Mouse (Mus musculus) gonadal fat pad, adult 2 months (tissue): ENCODE measurements around the gene Htr1f. TPM values are rescaled to one million over a fixed set of nuclear protein-coding genes. Genes with fewer than 3 reads are reported as not detected.

ENCODE experiments used
- DNase-seq: peaks from one replicate; pipeline ENCODE4 v3.0.0-alpha.2; 2012; ENCODE audit warnings: low read depth
- polyA plus RNA-seq: library from polyadenylated mRNA; depleted of rRNA; stranded (reverse); fragments of >200 nt; gene quantifications from 2 replicates; pipeline ENCODE4 v1.2.3, GENCODE M21; 2012

The Htr1f gene
- polyA plus RNA-seq, 1 experiment = not detected

DNA sequence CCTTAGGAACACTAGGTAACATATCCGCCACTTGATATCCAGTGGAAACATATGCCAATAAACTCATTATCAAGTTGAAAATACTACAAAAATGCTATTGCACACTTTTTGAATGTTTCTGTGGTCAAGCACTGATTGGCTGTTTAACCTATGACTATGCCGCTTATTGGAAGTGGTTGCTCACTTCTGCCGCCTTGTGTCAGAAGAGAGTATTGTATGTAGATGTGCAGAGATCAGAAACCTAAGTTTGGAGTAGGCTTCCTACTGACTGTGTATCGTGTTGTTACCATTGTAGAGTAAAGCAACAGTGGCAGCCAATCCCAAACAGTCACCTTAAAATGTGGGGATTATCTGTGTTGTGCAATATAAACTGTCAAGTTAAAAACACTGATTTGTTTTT lies 144.0 kb downstream of the Htr1f start:
- DNase-seq = no peak

DNA sequence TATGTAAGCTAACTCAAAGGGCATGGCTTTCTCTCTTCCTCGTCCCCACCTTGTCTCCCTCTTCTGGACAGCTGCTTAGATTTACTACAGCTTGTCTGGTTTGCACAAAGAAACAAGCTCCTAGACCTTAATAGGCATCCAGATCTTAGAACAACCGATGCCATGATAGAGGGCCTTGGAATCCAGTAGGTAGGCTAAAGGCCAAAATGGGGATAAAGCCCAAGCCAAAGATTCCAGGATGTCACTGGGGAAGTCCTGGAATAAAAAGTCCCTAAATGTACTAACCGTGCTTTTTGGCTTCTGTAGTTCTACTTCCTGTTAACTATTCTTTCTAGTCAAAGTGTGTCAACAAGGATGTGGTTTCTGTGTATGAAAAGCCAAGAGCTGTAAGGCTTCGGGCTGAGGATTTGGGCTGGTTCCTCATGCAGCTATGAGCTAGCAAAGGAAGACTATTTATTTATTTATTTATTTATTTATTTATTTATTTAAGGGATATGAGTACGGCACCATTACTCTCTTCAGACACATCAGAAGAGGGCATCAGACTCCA lies 163.9 kb downstream of the Htr1f start:
- DNase-seq = no peak

DNA sequence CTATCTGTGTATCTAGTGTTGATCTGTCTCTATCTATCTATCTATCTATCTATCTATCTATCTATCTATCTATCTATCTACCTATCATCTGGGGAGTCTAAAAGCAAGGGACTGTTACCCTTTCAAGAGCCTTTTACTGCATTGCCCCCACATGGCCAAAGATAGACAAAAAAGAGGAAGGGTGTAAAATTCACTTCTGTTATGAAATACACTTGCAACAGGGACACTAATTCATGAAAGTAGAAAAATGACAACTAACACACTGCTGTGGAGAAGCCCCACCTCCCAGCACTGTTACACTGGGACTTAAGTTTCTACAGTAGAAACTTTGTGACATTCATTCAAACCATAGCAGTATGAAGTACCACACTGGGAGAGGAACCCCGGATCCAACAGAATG lies 170.9 kb downstream of the Htr1f start:
- DNase-seq = no peak

DNA sequence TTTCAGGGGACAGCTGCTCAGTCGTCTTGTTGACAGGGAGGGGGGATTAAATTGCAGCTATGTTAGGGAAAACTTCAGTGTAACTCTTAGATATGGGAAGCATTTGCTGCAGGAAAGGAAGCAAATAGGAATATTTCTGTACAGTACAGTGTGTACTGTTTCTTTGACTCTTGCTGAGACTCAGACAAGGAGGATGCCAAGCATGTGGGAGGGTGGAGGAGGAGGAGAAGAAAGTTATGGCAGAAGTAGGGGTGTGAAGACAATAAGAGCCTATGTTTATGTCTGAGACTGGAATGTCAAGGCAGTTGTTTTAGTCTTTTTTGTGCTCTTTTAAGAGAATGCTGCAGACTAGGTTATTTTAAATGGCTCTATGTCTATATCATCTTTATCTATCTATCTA lies 171.6 kb downstream of the Htr1f start:
- DNase-seq = no peak

DNA sequence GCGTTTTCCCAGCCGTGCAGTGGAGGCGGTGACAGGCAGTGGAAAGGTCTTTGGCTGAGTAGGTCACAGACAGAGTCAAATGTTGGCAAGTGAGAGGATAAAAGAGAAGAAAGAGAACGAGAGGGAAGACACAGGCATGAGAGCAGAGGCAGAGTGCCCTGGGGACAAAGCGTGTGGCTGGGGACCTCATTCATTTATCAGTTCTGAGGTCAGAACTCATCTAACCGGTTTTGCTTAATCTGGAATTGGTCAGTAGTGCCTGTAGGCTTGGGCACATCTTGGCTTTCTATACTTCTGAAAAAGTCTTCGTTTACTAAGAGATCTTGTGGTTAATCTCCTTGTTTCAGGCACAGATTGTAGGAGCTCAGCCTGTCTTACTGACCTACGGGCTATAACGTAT lies 182.2 kb downstream of the Htr1f start:
- DNase-seq = no peak

DNA sequence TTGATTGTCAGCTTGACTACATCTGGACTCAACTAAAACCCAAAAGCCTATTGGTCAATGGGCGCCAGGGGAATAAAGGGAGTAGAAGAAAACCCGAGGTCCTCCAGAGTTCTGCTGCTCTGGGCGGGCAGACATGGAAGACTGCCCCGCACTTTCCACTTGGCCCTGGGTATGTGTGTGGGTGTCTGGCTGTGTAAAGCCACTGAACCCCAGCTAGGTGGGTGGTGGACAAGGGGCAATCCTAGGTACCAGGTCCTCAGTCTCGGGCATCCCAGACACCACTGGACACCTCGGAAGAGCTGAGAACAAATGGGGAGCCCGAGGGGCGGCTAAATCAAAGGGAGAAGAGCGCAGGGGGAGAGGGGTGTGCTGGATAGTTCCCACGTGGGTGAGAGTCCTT lies 196.9 kb downstream of the Htr1f start:
- DNase-seq = no peak

DNA sequence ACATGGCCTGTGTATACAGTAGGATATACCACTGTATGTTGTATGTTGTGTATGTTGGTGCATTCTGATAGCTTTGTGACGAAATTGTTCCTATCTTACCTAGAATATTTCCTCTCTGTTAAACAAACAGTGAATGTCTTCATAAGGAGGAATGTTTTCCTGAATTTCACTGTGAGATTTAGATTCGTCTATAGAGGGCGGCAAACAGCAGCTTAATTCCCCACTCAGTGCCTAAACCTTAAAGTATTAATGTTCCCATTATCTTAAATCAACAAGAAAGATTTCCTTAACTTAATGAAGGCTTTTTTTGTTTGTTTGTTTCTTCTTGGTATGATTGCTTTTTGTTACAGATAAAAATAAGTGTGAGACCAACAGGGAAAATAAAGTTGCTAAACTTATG lies 198.5 kb downstream of the Htr1f start:
- no peak for DNase-seq

DNA sequence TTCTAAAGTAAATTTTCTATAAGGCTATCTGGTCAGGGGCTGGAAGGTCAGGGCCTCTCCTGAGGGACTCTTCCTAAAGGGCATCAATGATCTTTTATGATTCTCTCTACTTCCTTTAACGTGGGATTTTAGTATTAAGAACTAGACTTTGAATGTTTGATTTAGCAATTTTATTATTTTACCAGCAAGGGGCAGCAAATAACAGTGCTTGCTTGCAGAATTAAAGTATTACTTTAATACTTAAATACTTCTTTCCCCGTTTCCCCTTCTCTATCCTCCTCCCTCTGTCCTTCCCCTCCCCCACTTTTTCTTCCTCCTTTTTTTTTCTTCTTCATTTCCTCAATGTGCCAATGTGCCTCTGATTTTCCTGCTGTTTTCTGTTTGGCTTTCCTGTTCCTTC lies 202.3 kb downstream of the Htr1f start:
- no peak for DNase-seq

DNA sequence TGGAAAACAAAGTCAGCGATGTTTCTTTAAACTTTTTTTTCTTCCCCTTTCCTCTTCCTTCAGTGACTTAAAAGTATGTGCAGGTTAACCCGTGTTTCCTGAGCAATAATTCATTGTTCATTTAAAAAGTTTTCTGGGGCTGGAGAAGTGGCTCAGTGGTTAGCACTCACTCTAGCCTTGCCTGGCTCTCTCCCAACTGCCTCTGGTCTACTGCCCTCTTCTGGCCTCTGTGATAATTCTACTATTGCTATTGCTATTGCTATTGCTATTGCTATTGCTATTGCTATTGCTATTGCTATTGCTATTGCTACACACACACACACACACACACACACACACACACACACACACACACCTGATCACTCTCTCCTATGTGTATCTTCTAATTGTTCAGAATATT lies 206.6 kb downstream of the Htr1f start:
- DNase-seq = no peak

DNA sequence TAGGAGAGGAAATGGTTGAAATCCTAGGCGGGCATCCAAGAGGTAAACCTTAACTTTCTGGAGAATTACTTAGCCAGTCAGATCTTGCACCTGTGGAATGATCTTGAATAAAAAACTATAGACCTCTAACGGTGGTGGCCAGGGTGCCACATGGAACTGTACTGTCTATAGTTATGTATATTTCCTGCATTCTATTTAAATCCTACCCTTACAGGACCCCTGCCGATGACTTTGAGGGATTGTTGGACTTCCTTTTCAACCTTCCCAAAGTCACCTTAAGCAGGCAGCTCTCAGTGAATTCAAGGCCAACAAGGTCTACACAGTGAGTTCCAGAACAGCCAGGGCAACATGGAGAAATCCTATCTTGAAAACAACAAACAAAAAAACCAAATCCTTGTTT lies 216.2 kb downstream of the Htr1f start:
- no peak for DNase-seq

DNA sequence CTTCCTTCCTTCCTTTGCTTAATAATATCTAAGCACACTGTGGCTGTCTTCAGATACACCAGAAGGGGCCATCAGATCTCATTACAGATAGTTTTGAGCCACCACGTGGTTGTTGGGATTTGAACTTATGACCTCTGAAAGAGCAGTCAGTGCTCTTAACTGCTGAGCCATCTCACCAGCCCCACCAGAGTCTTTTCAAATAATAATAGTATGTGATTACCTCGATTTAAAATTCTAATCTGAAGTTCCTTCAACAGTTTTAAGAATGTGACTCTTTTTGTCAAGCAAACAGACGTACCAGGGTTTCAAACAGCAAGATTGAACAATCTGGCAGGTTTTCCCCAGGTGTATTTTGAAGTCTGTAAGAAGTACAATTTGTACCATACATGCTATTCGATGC lies 220.1 kb downstream of the Htr1f start:
- no peak for DNase-seq

DNA sequence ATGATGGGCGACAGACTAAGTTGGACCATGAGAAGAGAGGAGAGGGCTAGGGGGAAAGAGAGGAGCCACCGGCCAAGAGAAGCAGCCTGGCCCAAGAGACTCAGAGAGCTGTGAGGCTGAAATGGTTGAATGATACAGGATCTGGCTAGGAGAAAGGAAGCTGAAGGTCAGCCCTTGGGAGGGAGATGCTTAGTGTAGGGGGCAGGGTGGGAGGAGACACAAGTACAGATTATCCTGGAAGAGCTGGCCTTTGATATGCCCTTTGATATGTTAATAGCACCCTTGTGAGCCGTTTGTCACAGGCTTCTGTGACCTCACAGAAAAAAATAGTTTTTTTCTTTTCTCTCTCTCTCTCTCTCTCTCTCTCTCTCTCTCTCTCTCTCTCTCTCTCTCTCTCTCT lies 220.5 kb downstream of the Htr1f start:
- DNase-seq = no peak

DNA sequence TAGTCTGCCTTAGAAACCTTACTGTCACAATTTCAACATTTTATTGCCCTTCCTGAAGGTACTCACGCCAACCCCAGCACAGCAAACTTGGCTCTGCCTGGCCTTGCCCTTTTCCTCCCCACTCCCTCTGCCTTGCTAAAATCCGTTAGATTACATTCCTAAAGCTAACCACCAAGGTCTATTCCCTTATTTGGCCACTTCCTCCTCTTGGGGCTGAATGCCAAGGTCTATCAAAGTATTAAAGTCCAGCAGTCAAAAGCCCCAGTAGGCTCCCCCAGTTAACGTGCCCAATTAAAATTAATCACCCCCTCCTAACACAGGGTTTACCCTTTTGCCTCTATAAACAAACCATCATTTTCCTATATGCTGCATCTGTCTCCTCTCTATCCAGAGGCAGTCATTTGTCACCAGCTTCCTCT lies 221.2 kb downstream of the Htr1f start:
- no peak for DNase-seq

DNA sequence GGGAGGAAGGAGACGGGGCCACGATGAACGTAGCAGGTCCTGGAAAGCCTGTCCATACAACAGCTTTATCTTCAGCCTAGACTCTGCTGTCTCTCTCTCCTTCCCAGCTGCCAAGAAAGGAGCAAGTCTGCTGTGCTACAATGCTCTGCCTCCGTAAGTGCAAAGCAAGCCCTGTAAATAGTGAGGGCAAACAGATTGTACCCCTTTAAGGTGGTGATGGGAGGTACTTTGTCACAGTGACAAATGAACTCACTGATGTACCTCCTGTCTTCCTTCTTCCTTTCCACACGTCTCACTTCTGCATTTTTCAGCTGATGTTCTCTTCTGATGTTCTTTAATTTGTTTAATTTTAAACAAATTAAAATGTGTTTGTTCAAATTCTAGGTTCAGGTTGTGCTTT lies 221.8 kb downstream of the Htr1f start:
- no peak for DNase-seq

DNA sequence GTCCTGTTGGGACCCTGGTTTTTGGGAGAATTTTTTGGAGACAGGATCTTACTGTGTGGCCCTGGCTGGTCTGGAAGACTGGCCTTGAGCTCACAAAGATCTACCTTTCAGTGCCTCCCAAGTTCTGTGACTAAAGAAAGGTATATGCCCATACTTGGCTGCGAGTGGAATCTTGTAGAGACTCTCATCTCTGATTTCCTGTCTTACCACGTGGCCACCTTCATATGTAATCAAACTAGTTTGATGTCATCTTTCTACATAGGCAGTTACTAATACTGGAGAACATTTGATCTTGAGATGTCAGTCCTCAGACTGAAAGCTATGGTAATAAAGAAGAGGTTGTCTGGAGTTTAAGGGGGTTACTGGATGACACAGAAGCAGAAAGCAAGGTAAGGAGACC lies 224.2 kb downstream of the Htr1f start:
- DNase-seq = no peak

DNA sequence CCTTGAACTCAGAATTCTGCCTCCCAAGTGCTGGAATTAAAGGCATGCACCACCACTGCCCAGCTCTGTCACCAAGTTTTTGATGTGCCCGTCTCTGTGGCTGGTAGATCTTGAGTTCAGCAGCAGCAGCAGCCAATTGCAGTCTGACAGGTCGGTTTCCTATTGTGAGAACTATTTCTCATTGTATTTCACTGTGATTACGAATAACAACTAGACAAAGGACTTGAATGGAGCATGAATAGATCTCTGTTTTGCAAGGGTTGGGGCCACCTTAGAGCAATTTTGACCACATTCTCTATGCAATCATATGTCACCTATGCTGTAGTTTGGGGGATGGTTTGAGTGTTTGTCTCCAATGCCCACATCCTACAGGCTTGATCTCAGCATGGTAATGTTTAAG lies 224.7 kb downstream of the Htr1f start:
- DNase-seq = no peak

DNA sequence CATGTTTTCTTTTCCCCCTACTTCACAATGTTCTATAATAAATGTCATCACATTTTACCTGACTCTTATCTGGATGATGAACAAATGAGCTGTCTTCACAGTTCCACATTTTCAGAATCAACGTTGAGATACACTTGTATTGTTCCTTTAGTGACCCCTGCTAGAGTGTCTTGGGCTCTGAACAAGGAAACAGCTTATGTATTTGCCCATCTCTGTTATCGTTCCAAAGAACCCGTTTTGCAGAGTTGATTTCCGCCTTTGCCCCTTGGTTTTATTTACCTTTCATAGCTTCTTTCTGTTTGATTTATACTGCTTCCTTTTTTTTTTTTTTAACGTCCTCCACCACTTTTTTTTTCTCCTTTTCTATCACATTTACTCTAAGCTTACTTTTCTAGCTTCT lies 225.9 kb downstream of the Htr1f start:
- no peak for DNase-seq

DNA sequence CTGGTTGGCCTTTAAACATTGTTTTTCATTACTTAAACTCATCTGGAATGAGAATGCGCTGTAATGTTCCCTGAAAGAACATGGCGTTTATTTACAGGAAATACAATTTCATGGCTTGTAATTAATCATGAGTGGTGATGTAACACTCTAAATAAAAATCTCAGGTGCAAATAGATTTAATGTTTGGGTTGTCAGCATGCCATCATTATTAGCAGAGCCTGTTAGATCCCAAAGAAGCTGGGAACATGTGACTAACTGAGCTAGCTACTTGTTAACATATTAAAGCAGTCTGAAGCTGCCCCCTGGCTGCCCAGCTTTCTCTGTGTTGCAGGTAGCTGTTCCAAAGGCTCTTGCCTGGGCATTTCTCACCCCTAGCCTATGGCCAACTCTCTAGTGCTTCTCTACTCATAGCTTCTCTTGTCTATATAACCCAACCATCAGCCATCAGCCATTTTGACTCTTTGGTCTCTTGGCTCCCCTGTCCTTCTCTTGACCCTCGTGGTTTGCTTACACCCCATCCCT lies 227.0 kb downstream of the Htr1f start:
- DNase-seq = peak; percentile 54

DNA sequence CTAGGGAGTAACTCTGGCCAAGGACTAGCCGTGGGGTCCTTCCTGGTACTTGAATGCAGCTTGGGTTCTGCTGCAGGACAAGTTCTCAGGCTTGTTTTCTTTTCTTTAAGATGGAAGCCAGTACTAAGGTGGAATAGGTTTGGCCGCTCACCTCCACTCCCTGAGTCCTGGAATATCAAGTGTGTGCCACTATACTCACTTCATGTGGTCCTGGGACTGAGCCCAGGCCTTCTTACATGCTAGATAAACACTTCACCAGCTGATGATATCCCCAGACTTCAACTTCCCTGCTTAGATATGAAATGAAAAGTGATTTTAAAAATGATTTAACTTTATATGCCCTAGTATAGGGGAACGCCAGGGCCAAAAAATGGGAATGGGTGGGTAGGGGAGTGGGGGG lies 228.3 kb downstream of the Htr1f start:
- DNase-seq = no peak

DNA sequence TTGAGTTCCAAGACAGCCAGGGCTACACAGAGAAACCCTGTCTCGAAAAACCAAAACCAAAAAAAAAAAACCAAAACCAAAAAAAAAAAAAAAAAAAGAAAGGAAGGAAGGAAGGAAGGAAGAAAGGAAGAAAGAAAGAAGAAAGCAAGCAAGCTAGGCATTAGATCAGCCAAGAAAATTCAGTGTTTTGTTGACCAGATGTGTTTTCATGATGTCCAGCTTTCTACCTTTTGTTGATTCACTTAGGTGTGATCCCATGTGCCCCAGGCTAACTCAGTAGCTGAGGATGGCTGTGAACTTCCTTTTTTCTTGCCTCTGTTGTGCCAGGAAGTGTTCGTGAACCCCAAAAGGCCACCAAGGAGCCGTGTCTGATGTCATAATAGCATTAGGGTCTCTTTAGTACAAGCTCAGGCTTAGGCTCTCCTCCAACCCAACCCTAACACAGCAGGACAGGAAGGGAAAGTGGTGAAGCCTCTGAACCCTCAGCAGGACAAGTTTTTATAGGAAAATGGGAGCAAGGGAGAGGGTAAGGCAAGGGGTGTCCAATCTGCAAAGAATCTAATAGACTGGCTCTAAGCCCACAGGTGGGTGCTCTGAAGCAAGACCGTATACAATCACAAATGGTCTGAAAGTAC lies 228.9 kb downstream of the Htr1f start:
- no peak for DNase-seq

DNA sequence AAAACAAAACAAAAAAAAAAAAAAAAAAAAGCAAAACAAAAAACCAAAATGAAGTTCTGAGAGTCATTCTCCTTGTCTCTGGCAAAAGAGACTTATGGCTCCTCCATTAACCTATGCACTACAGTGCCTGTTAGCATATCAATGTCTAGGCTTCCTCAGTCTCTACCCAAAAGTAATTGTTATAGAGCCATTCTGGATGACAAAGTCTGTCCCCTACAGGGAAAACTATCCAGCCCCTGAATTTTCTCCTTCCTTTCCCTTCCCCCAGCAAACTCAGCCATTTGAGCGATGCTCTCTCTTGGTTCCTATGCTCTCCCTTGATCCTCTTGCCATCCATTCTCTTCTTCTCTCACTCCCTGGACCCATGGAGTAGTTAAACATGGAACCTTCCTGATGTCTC lies 229.8 kb downstream of the Htr1f start:
- no peak for DNase-seq

DNA sequence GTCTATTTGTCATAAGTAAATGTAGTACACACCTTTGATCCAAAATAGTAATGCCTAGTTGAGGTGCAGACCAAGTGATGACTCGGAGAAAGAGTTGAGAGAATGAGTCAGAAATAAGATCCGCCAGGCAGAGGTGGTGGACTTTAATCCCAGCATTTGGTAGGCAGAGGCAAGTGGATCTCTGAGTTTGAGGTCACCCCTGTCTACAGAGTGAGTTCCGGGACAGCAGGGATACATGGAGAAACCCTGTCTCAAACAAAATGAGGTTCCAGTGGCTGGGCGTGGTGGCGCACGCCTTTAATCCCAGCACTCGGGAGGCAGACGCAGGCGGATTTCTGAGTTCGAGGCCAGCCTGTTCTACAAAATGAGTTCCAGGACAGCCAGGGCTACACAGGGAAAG lies 230.3 kb downstream of the Htr1f start:
- DNase-seq = no peak
